ENCODE assay signal across 22 mouse cellular contexts in the genomic region with DNA sequence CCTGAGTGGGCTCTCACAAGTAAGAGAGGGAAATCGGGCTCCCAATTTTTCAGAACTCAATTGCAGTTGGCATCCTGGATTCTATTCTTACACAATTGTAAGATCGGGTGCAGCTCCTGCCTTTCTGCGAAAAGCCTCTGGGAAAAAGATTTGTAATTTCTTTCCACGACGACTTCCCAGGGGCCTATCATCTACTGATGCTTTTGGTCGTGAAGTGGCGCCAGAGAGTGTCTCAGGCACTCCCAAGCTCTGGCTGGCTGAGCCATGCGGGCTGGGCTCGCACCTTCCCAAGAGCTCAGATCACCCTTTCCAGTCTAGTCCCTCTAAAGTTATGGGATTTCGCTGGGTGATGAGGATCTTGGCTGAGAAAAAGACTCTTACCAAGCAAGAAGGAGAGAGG. TPM values are rescaled to one million over a fixed set of nuclear protein-coding genes. Genes with fewer than 3 reads are reported as not detected.
DNase-seq lines count a peak whose midpoint lies in the region; ATAC-seq and TF ChIP-seq lines count a peak whose summit lies in the region.
"Had no signal": no experiment of that assay in that cellular context is flagged by ENCODE, and none has a peak within 500 bp of the region (broad histone marks: within the 10 kb centered on the region; RNA-seq: fewer than 3 reads in every experiment).

No protein-coding gene starts in this region.

- no peak overlapping the region for H3K9ac ChIP-seq in intestine, embryonic 15.5 days
- H3K9ac ChIP-seq in intestine, embryonic 16.5 days (ENCODE audit: low read depth, low read length): no peak overlapping the region
- no peak overlapping the region for H3K9ac ChIP-seq in midbrain, postnatal 0 days (replicated peaks; ENCODE audit: low read length, poor library complexity, severe bottlenecking)
- H3K9ac ChIP-seq in midbrain, embryonic 15.5 days: no peak overlapping the region
- H3K9ac ChIP-seq: embryonic facial prominence, embryonic 12.5 days; limb, embryonic 15.5 days; neural tube, embryonic 13.5 days; stomach, embryonic 15.5 days had no signal

- no peak overlapping the region for H3K27ac ChIP-seq in intestine, embryonic 15.5 days
- H3K27ac ChIP-seq in intestine, embryonic 16.5 days (ENCODE audit: low read length): no peak overlapping the region
- no peak overlapping the region for H3K27ac ChIP-seq in midbrain, postnatal 0 days (ENCODE audit: low read depth, low read length)
- no peak overlapping the region for H3K27ac ChIP-seq in midbrain, embryonic 15.5 days
- H3K27ac ChIP-seq: embryonic facial prominence, embryonic 12.5 days; heart, adult 2 months; kidney, postnatal 0 days; limb, embryonic 15.5 days; neural tube, embryonic 13.5 days; stomach, embryonic 15.5 days had no signal

- 27% methylated on average over 10 of the region's 10 CpGs for WGBS in intestine, embryonic 15.5 days
- WGBS in intestine, embryonic 16.5 days: 33% methylated on average over 10 of the region's 10 CpGs
- WGBS in midbrain, postnatal 0 days: 24% methylated on average over 10 of the region's 10 CpGs
- WGBS in midbrain, embryonic 15.5 days: 33% methylated on average over 10 of the region's 10 CpGs

- H3K4me1 ChIP-seq in intestine, embryonic 15.5 days (replicated peaks): peaks cover 19% of the 10 kb centered on the region
- peaks cover 14% of the 10 kb centered on the region for H3K4me1 ChIP-seq in intestine, embryonic 16.5 days (ENCODE audit: control insufficient read depth, insufficient read depth, low read length)
- H3K4me1 ChIP-seq in midbrain, postnatal 0 days (ENCODE audit: insufficient read depth, low read length): 0 out of 2 replicates have a peak, but pooled peaks cover 6% of the 10 kb centered on the region
- H3K4me1 ChIP-seq in midbrain, embryonic 15.5 days: peaks cover 15% of the 10 kb centered on the region

- no peak overlapping the region for H3K4me3 ChIP-seq in intestine, embryonic 15.5 days (replicated peaks)
- H3K4me3 ChIP-seq in intestine, embryonic 16.5 days (ENCODE audit: low read length): no peak overlapping the region
- H3K4me3 ChIP-seq in midbrain, postnatal 0 days (ENCODE audit: low read depth, low read length): peak overlapping the region; percentile 6; the same call in 1 of the 2 replicates
- no peak overlapping the region for H3K4me3 ChIP-seq in midbrain, embryonic 15.5 days
- H3K4me3 ChIP-seq: embryonic facial prominence, embryonic 12.5 days; heart, adult 2 months; limb, embryonic 15.5 days; megakaryocyte, embryonic 14.5 days; neural tube, embryonic 13.5 days had no signal

- no peak for DNase-seq in frontal cortex, postnatal 25 days (ENCODE audit: low spot score in 2 of 2)
- no peak for DNase-seq in midbrain, postnatal 0 days (ENCODE audit: low spot score)
- DNase-seq in right cerebral cortex, postnatal 25 days: peak; percentile 52
- DNase-seq in cerebellum, postnatal 36 days: no peak
- DNase-seq: cerebellum, adult 2 months; thymus, adult 2 months had no signal

- H3K36me3 ChIP-seq in intestine, embryonic 15.5 days: no peaks in the 10 kb centered on the region
- no peaks in the 10 kb centered on the region for H3K36me3 ChIP-seq in intestine, embryonic 16.5 days (ENCODE audit: control insufficient read depth, insufficient read depth, low read length)
- H3K36me3 ChIP-seq in midbrain, postnatal 0 days (ENCODE audit: insufficient read depth, low read length): no peaks in the 10 kb centered on the region
- no peaks in the 10 kb centered on the region for H3K36me3 ChIP-seq in midbrain, embryonic 15.5 days (replicated peaks)
- H3K36me3 ChIP-seq: embryonic facial prominence, embryonic 12.5 days; limb, embryonic 15.5 days; neural tube, embryonic 13.5 days; stomach, embryonic 15.5 days had no signal

- H3K27me3 ChIP-seq in intestine, embryonic 15.5 days (replicated peaks): peaks cover 56% of the 10 kb centered on the region
- peaks cover 45% of the 10 kb centered on the region for H3K27me3 ChIP-seq in intestine, embryonic 16.5 days (replicated peaks; ENCODE audit: control insufficient read depth, insufficient read depth, low read length)
- peaks cover 23% of the 10 kb centered on the region for H3K27me3 ChIP-seq in midbrain, postnatal 0 days (ENCODE audit: insufficient read depth, low read length)
- peaks cover 46% of the 10 kb centered on the region for H3K27me3 ChIP-seq in midbrain, embryonic 15.5 days (replicated peaks)

- no peak for TF ChIP-seq CTCF in midbrain, postnatal 0 days (IDR thresholded peaks at IDR 0.05)

- ATAC-seq in frontal cortex, adult (ENCODE audit: low TSS enrichment): peak; percentile 73
- ATAC-seq in intestine, embryonic 15.5 days: no peak
- ATAC-seq in intestine, embryonic 16.5 days: no peak
- no peak for ATAC-seq in midbrain, postnatal 0 days (ENCODE audit: low FRiP score)
- ATAC-seq in midbrain, embryonic 15.5 days (replicated peaks): no peak
- ATAC-seq: forebrain, embryonic 16.5 days had no signal

- peak overlapping the region; percentile 51; the same call in 1 of the 2 replicates for H3K4me2 ChIP-seq in intestine, embryonic 15.5 days (replicated peaks)
- H3K4me2 ChIP-seq in intestine, embryonic 16.5 days (ENCODE audit: low read depth, low read length): no peak overlapping the region
- H3K4me2 ChIP-seq in midbrain, postnatal 0 days (ENCODE audit: low read depth, low read length, poor library complexity, severe bottlenecking): no peak overlapping the region
- H3K4me2 ChIP-seq in midbrain, embryonic 15.5 days: no peak overlapping the region; the same call in 1 of the 2 replicates
- H3K4me2 ChIP-seq: neural tube, embryonic 13.5 days had no signal

- H3K9me3 ChIP-seq in intestine, embryonic 15.5 days: no peaks in the 10 kb centered on the region
- no peaks in the 10 kb centered on the region for H3K9me3 ChIP-seq in intestine, embryonic 16.5 days (ENCODE audit: control insufficient read depth, low read length)
- H3K9me3 ChIP-seq in midbrain, postnatal 0 days (ENCODE audit: low read length): no peaks in the 10 kb centered on the region
- H3K9me3 ChIP-seq in midbrain, embryonic 15.5 days: no peaks in the 10 kb centered on the region
- H3K9me3 ChIP-seq: embryonic facial prominence, embryonic 12.5 days; limb, embryonic 15.5 days; megakaryocyte, embryonic 14.5 days; neural tube, embryonic 13.5 days; stomach, embryonic 15.5 days had no signal

RNA-seq across cellular contexts. Expression of gene Cck, which starts 0.6 kb away (rescaled TPM):
- polyA plus RNA-seq in intestine, embryonic 15.5 days (2015; fragmentation: Nextera tagmentation; extraction: Ambion mirVana): 29.6 and 33.9 TPM in 2 replicates
- 65.7 and 70.7 TPM in 2 replicates for polyA plus RNA-seq in intestine, embryonic 16.5 days (2015; fragmentation: Nextera tagmentation; extraction: Ambion mirVana)
- total RNA-seq in midbrain, postnatal 0 days (2014; rRNA removed): 87.3 and 185 TPM in 2 replicates
- 75.4 and 82.9 TPM in 2 replicates for polyA plus RNA-seq in midbrain, postnatal 0 days (2015; fragmentation: Nextera tagmentation; extraction: Ambion mirVana)
- 26.2 and 32.5 TPM in 2 replicates for polyA plus RNA-seq in midbrain, embryonic 15.5 days (2015; fragmentation: Nextera tagmentation; extraction: Ambion mirVana)
- total RNA-seq: adrenal gland, postnatal 25 days; common myeloid progenitor, adult 5-6 weeks; heart, adult 2 months; monocyte, adult 5-6 weeks had no signal
- polyA plus RNA-seq: spleen, adult 2 months had no signal
